Mouse (Mus musculus) embryonic fibroblast, embryonic 13.5 days (primary cell): ENCODE data around the gene Aldoart2.

ENCODE experiments used
- CTCF ChIP-seq: IDR thresholded peaks from 2 replicates; pipeline ENCODE4 v1.5.1; 2011; ENCODE audit warnings: mild to moderate bottlenecking, control low read depth, low read length, moderate library complexity, borderline replicate concordance; ENCODE audit not compliant: insufficient read depth
- POLR2A ChIP-seq: IDR thresholded peaks from 2 replicates; pipeline ENCODE4 v1.6.1; 2011; ENCODE audit warnings: low read depth, mild to moderate bottlenecking, control low read depth, low read length, moderate library complexity

DNA sequence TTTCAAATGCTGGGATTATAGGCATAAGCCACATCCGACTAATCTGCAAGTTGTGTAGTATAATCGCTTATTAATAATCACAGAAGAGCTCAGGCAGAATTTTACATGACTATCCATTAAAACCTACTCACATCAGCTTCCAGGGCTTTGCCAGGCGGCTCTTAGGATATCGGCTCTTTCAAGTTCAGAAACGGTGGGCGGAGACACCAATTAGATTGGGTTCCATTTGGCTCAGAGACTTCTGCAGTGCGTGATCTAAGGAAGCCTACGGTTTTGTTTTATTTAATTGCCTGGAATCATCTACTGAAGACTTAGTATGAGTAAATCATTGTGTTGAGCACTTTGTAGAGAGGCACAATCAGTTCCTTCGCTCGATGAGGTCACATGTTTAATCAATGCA lies 6.6 kb downstream of the Aldoart2 start:
- TF ChIP-seq CTCF (no peak), POLR2A (no peak)
